Mouse (Mus musculus): Measurements from ENCODE around the gene Cdc14a. TPM values are rescaled to one million over a fixed set of nuclear protein-coding genes. Genes with fewer than 3 reads are reported as not detected.

The Cdc14a gene
- polyA plus RNA-seq (2012; rRNA removed) = 6.3 and 6.6 TPM in 2 replicates

GRCm38 (mm10) chr3:116423353-116424159 lies at the start of gene Cdc14a:
Gene Cdc14a (minus strand): TSS chr3:116424032.
- peak; percentile 65 for DNase-seq (ENCODE audit: low spot score)

- no peak for DNase-seq (ENCODE audit: low spot score)
Observed at GRCm38 (mm10) chr3:116465709-116466108, 41.9 kb upstream of the Cdc14a start.

- DNase-seq (ENCODE audit: low spot score) = no peak
Observed at GRCm38 (mm10) chr3:116464318-116464717, 40.5 kb upstream of the Cdc14a start.

GRCm38 (mm10) chr3:116461053-116461452 lies 37.2 kb upstream of the Cdc14a start:
- no peak for DNase-seq (ENCODE audit: low spot score)

- no peak for DNase-seq (ENCODE audit: low spot score)
Observed at GRCm38 (mm10) chr3:116454529-116454928, 30.7 kb upstream of the Cdc14a start.

- DNase-seq (ENCODE audit: low spot score) = no peak
Observed at GRCm38 (mm10) chr3:116450741-116451140, 26.9 kb upstream of the Cdc14a start.

- no peak for DNase-seq (ENCODE audit: low spot score)
Observed at GRCm38 (mm10) chr3:116444327-116444726, 20.5 kb upstream of the Cdc14a start.

- no peak for DNase-seq (ENCODE audit: low spot score)
Observed at GRCm38 (mm10) chr3:116442788-116443187, 19.0 kb upstream of the Cdc14a start.

GRCm38 (mm10) chr3:116441518-116442205 lies 17.8 kb upstream of the Cdc14a start:
- no peak for DNase-seq (ENCODE audit: low spot score)

- DNase-seq (ENCODE audit: low spot score) = no peak
Observed at GRCm38 (mm10) chr3:116440066-116440997, 16.5 kb upstream of the Cdc14a start.

GRCm38 (mm10) chr3:116436811-116437601 lies 13.2 kb upstream of the Cdc14a start:
- DNase-seq (ENCODE audit: low spot score) = no peak

- no peak for DNase-seq (ENCODE audit: low spot score)
Observed at GRCm38 (mm10) chr3:116436113-116436512, 12.3 kb upstream of the Cdc14a start.

GRCm38 (mm10) chr3:116434757-116435156 lies 10.9 kb upstream of the Cdc14a start:
- no peak for DNase-seq (ENCODE audit: low spot score)

- DNase-seq (ENCODE audit: low spot score) = no peak
Observed at GRCm38 (mm10) chr3:116425901-116426300, 2.1 kb upstream of the Cdc14a start.

GRCm38 (mm10) chr3:116424973-116425284 lies 1.1 kb upstream of the Cdc14a start:
- DNase-seq (ENCODE audit: low spot score) = peak; percentile 43

- DNase-seq (ENCODE audit: low spot score) = no peak
Observed at GRCm38 (mm10) chr3:116424160-116424972, 534 bp upstream of the Cdc14a start.

GRCm38 (mm10) chr3:116422795-116423352 lies 958 bp downstream of the Cdc14a start:
- peak; percentile 26 for DNase-seq (ENCODE audit: low spot score)

- DNase-seq (ENCODE audit: low spot score) = no peak
Observed at GRCm38 (mm10) chr3:116422074-116422473, 1.8 kb downstream of the Cdc14a start.

- no peak for DNase-seq (ENCODE audit: low spot score)
Observed at GRCm38 (mm10) chr3:116421121-116421520, 2.7 kb downstream of the Cdc14a start.

GRCm38 (mm10) chr3:116419791-116420190 lies 4.0 kb downstream of the Cdc14a start:
- no peak for DNase-seq (ENCODE audit: low spot score)

Measured in urinary bladder, adult 2 months (tissue).